Mouse (Mus musculus) central nervous system, embryonic 18 days (tissue): ENCODE results near the gene Cdk5rap2. TPM values are rescaled to one million over a fixed set of nuclear protein-coding genes. Genes with fewer than 3 reads are reported as not detected.

Experiments used
- polyA plus RNA-seq: library from polyadenylated mRNA; depleted of rRNA; stranded (reverse); fragments of >200 nt; gene quantifications from 2 replicates; pipeline ENCODE4 v1.2.3, GENCODE M21; 2012; rRNA removed

Gene Cdk5rap2
- 13.0 and 13.7 TPM in 2 replicates for polyA plus RNA-seq

GRCm38 (mm10) chr4:70409994-70410721 is at the start of gene Cdk5rap2:
Gene Cdk5rap2, minus strand, starts transcription at chr4:70410443.

Other genes starting within 250 kb of the Cdk5rap2 start
- 24.8 and 26.6 TPM in 2 replicates for gene Megf9, start 124.6 kb upstream of the Cdk5rap2 start, polyA plus RNA-seq